Mouse (Mus musculus): ENCODE data around the gene Slc25a48.

Slc25a48 gene

DNA sequence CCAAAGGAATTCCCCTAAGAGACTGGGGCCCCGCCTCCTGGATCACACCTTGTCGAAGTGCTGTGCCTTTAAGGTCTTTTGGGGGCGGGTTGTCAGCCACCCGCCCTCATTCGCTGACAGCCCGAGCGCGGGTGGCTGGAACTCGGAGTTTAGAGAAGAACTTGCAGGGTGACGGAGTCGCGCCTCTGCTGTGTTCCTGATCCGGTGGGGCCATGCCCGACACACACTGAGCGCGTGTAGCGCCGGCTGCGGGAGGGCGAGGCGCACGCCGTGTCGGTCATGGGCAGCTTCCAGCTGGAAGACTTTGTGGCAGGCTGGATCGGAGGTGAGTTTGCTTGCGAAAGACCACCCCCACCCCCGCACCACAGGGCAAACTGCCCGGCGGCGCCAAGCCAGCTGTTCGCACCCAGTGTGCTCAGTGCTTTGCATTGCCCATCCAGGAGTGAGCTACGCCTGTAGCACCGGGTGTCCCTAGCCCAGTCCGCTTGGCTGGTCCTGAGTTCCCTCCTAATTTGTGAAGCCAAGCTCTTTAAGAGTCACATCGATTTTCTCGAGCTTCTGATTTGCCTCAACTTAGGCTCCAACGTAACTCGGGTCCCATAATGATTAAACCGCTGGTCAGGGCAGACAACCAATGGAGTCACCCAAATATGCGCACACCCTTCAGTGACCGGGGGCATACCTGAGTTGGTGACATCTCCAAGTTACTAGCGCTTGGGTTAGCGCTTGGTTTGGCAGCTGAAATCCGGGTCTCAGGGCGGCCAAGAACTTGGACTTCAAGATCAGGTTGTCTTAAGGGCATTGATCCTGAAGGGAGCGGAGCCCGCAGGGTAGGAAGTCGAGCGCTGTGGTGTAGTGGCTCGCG, at the start of gene Slc25a48:
Gene Slc25a48, plus strand, starts transcription at position 145 of the 865 bp plus-strand sequence.
- CTCF ChIA-PET: interaction anchor here in 3 of 4 experiments (0.6 to 2.4 kb wide), 11 partner anchors 9 to 831 kb away, joined by 3 to 11 read pairs (median 4); no protein-coding TSS in a partner anchor
- POLR2A ChIA-PET: interaction anchor here in 2 of 4 experiments (0.6 to 3.4 kb wide), 9 partner anchors 9 to 349 kb away, joined by 3 to 19 read pairs (median 3); no protein-coding TSS in a partner anchor

DNA sequence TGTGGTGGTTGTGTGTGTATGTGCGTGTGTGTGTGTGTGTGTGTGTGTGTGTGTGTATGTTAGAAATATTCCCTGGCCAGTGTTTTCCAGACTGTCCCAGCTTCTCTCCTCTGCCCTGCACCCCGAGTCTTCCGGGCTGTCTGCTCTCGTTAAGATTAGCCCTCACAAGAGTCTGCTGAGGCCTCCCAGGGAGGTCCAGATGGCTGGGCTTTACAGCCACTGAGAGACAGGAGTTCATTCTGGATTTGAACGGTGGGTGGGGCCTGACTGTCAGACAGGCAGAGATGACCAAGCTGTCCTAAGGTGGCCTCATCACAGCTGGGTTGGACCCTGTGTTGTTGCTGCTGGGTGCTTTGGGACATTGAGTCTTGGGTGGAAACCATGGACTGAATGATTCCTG, 40.6 kb upstream of the Slc25a48 start:
- ChIA-PET CTCF (interaction anchor here in 2 of 4 experiments (0.6 to 1.6 kb wide), 4 partner anchors 24 to 151 kb away, joined by 3 to 4 read pairs (median 3); no protein-coding TSS in a partner anchor), POLR2A (interaction anchor here in 3 of 4 experiments (0.6 to 3.3 kb wide), 12 partner anchors 10 to 547 kb away, joined by 3 to 21 read pairs (median 5); no protein-coding TSS in a partner anchor)

GRCm38 (mm10) chr13:56401186-56401585, 37.0 kb upstream of the Slc25a48 start:
- CTCF ChIA-PET: interaction anchor here in 1 of 4 experiments (0.5 kb wide), 1 partner anchor 433 kb away, joined by 3 read pairs; no protein-coding TSS in a partner anchor

GRCm38 (mm10) chr13:56403381-56404086, 34.6 kb upstream of the Slc25a48 start:
- ChIA-PET CTCF (no interaction called here), POLR2A (interaction anchor here in 2 of 4 experiments (1.0 to 1.6 kb wide), 5 partner anchors 11 to 64 kb away, joined by 3 to 5 read pairs (median 5); no protein-coding TSS in a partner anchor)

More at GRCm38 (mm10) chr13:56401186-56401585, 37.0 kb upstream of the Slc25a48 start:
- POLR2A ChIA-PET: interaction anchor here in 2 of 4 experiments (1.0 to 2.0 kb wide), 3 partner anchors 13 to 109 kb away, joined by 3 to 6 read pairs (median 3); no protein-coding TSS in a partner anchor

GRCm38 (mm10) chr13:56404511-56405140, 33.5 kb upstream of the Slc25a48 start:
- ChIA-PET POLR2A (interaction anchor here in 2 of 4 experiments (1.2 to 1.6 kb wide), 3 partner anchors 10 to 65 kb away, joined by 3 to 5 read pairs (median 5); no protein-coding TSS in a partner anchor), CTCF (no interaction called here)

GRCm38 (mm10) chr13:56412286-56412873, 25.8 kb upstream of the Slc25a48 start:
- POLR2A ChIA-PET: no interaction called here
- CTCF ChIA-PET: interaction anchor here in 1 of 4 experiments (0.9 kb wide), 1 partner anchor 133 kb away, joined by 3 read pairs; no protein-coding TSS in a partner anchor

DNA sequence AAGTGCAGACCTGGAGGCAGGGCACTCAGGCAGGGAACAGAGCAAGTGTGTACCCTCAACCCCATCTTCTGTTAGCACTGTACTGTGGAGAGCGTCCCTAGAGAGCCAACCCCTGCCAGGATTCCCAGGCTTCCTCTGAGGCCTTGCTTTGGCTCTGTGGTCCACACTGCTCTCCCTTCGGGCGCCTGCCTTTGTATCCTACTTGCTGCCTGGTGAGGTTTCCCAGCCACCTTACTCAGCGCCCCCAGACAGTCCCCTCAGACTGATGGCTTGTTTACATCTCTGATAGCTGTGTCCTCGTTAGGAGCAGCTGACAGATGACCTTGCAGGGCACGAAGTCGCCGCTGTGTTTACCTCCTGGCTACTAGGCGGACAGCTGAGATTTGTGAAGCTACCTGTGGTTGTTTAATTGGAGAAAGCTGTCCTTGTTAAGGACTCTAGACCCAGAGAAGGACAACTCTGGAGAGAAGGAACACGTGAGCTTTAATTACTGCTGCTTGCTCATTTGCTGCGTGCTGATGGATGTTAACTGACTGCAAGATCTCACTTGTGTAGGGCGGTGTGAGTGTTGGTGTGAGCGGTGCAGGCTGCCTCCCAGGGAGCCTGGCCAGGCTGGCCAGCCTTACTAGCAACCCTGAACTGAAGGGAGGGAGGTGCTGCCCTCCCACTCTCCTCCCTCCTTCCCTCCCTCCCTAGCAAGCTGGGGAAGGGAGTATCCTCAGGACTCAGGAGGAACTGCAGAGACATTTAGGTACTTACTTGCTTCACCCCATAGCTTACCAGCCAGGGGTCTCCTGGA, 19.3 kb upstream of the Slc25a48 start:
- CTCF ChIA-PET: interaction anchor here (0.7 to 3.2 kb wide), 16 partner anchors 10 to 224 kb away, joined by 3 to 15 read pairs (median 4); no protein-coding TSS in a partner anchor
- POLR2A ChIA-PET: interaction anchor here in 3 of 4 experiments (0.5 to 6.7 kb wide), 53 partner anchors 8 to 286 kb away, joined by 3 to 39 read pairs (median 5); partner anchors contain the start of genes Slc25a48 (in 2 of the 3), Cxcl14 (in 1 of the 3) and Fbxl21 (in 1 of the 3)

GRCm38 (mm10) chr13:56419538-56419937, 18.6 kb upstream of the Slc25a48 start:
- POLR2A ChIA-PET: interaction anchor here (0.6 to 6.7 kb wide), 47 partner anchors 9 to 276 kb away, joined by 3 to 39 read pairs (median 5); partner anchors contain the start of genes Slc25a48 (in 2 of the 4), Cxcl14 (in 1 of the 4) and Fbxl21 (in 1 of the 4)

DNA sequence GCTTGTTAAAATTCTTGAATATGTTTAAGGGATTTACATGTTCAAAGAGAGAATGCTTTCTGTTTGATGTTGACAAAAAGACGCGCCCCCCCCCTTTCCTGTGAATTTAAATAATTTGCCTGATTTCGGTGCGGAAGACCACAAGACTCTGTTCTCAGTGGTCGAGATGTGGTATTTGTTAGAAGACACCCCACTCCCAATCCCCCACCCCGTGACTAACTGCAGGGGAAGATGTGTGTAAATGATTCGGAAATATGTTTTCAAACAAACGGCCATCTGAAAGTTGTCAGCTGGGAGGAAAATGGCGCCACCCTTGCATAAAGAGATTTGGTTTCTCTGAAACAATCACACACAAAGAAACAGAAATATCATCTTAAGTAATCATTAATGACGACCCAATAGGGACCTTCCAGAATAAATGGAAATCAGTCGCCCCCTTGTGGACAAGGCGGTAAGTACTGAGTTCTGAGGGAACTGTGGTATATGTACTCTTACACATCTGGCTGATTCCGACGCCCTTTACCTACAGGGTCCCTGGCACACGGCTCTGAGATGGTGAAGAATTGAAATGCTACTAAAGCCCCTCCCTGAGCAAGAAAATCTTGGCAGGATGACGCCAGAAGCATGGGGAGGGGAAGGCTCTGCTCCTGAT, 16.0 kb upstream of the Slc25a48 start:
- POLR2A ChIA-PET: interaction anchor here in 3 of 4 experiments (0.5 to 6.7 kb wide), 12 partner anchors 10 to 696 kb away, joined by 3 to 39 read pairs (median 3); partner anchors contain the start of gene Cxcl14 (in 1 of the 3)
- CTCF ChIA-PET: interaction anchor here (0.6 to 3.5 kb wide), 20 partner anchors 11 to 493 kb away, joined by 3 to 19 read pairs (median 3); no protein-coding TSS in a partner anchor

More at GRCm38 (mm10) chr13:56419538-56419937, 18.6 kb upstream of the Slc25a48 start:
- CTCF ChIA-PET: interaction anchor here in 3 of 4 experiments (0.7 to 3.2 kb wide), 10 partner anchors 9 to 153 kb away, joined by 3 to 15 read pairs (median 4); no protein-coding TSS in a partner anchor

- POLR2A ChIA-PET: interaction anchor here in 1 of 4 experiments (1.3 kb wide), 1 partner anchor 134 kb away, joined by 3 read pairs; no protein-coding TSS in a partner anchor
- CTCF ChIA-PET: interaction anchor here (0.6 to 9.0 kb wide), 4 partner anchors 10 to 146 kb away, joined by 3 to 174 read pairs (median 6); no protein-coding TSS in a partner anchor
Measured at GRCm38 (mm10) chr13:56425931-56426330, 12.2 kb upstream of the Slc25a48 start.

DNA sequence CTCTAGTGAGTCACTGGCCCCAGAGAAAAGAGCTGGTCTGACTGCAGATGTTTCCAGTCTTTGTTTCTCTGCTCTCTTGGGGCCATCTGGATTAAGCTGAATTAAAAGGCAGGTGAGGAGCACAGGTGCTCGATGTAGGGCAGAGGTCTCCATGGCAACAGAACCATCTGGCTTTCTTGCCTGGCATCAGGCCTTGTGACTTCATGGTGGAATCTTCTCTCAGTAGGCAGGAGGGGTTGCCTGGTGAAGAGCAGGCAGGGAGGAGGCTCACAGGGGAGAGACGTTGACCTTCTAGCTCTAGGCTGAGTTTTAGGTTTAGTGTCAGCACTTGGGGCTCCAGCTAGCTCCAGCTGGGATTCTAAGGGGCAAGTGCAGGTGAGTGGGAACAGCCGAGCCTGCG, 11.8 kb upstream of the Slc25a48 start, which contains the start of gene Gm3045:
Gene Gm3045, plus strand, starts transcription at position 230 of the 400 bp plus-strand sequence.
- ChIA-PET CTCF (interaction anchor here (0.6 to 9.0 kb wide), 4 partner anchors 9 to 147 kb away, joined by 3 to 174 read pairs (median 6); no protein-coding TSS in a partner anchor), POLR2A (interaction anchor here in 2 of 4 experiments (0.6 to 1.3 kb wide), 2 partner anchors 134 to 731 kb away, joined by 3 to 5 read pairs; no protein-coding TSS in a partner anchor)

DNA sequence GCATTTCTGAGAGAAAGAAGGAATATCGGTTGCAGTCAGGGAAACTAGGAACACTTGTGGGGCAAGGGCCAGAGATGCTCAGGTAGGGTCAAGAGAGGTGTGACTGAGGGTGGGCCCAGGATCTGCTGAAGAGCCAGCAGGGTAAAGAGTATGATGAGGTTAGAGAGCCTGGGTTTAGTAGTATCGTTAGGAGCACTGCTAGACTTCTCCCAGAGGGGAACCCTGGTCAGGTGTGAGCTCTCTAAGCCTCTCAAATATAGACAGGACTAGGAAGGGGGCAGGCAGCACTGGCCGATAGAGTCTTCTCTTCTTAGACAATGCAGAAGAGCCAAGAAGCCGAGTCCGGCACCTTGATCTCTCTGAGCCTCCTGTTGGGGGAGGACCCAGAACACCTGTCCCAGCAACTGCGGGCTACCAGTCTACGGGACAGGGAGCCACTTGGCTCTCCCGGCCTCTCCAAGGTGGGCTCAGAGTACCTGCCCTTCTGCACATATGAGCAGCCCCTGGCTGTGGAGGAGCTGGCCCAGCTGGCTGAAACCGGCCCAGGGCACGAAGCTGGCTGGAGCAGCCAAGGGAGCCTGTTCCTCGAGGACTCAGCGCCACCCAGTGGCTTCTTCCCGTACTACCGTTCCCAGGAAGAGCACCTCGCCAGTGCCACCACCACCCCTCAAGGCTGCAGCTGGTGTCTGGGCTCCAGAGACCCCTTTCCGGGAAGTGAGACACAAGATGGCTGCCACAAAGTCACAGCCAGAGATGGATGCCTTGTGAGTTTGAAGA, 9.2 kb upstream of the Slc25a48 start:
- CTCF ChIA-PET: interaction anchor here (0.6 to 9.0 kb wide), 37 partner anchors 9 to 452 kb away, joined by 3 to 174 read pairs (median 4); partner anchors contain the start of genes Cxcl14 (in 2 of the 4), Gm45623 (in 1 of the 4) and Slc25a48 (in 1 of the 4)
- POLR2A ChIA-PET: interaction anchor here (0.5 to 3.0 kb wide), 12 partner anchors 10 to 262 kb away, joined by 3 to 16 read pairs (median 3); partner anchors contain the start of genes Cxcl14 (in 2 of the 4) and Slc25a48 (in 1 of the 4)

DNA sequence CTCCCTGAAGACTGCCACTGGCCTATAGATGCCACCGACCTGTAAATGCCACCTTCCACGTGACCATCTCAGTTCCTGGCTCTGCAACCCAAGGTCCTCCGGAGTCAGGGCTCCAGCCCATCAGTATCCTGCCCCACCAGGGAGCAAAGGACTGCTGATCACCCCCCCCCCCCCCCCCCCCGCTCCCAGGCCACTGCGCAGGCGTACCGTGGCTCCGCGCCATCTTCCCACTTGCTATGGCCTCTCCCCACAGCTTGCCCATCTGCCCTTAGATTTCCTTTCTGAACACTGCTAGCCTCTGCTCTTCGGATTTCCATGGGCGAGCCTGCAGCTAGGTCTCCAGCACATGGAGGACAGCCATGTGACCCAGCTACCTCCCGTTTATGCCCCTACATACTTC, 5.7 kb upstream of the Slc25a48 start:
- POLR2A ChIA-PET: interaction anchor here in 3 of 4 experiments (0.6 to 3.9 kb wide), 12 partner anchors 10 to 238 kb away, joined by 3 to 39 read pairs (median 4); no protein-coding TSS in a partner anchor

DNA sequence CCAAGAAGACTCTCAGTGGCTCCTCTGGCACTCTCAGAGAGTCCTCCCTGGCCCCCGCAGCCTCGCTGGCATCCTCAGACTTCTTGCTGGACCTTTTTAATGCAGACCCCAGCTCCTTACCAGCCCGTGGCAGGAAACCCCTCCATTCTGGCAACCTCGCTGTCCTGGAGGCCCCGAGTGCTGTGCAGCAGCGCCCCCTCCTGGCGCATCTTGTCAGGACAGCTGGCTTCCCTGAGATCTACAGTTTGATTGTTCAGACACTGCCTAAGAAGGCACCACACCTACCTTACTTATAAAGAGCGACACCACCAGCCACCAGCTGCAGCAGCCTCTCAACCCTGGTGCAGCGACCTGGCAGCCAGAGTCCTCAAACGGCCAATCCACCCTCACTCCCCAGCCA, 4.7 kb upstream of the Slc25a48 start:
- ChIA-PET POLR2A (interaction anchor here in 3 of 4 experiments (0.5 to 3.9 kb wide), 18 partner anchors 12 to 988 kb away, joined by 3 to 39 read pairs (median 4); partner anchors contain the start of gene Grk6 (in 1 of the 3)), CTCF (interaction anchor here (0.6 to 9.0 kb wide), 76 partner anchors 9 to 836 kb away, joined by 3 to 174 read pairs (median 4); partner anchors contain the start of genes Cxcl14 (in 3 of the 4) and Fbxl21 (in 1 of the 4))

More for the DNA sequence above, 5.7 kb upstream of the Slc25a48 start:
- CTCF ChIA-PET: interaction anchor here (0.6 to 9.0 kb wide), 30 partner anchors 10 to 454 kb away, joined by 3 to 174 read pairs (median 6); partner anchors contain the start of gene Cxcl14 (in 2 of the 4)

Data from embryonic stem cell, embryonic (primary cell).